Mouse (Mus musculus) spleen, adult 2 months (tissue): ENCODE measurements around the gene Lhx1. TPM values are rescaled to one million over a fixed set of nuclear protein-coding genes. Genes with fewer than 3 reads are reported as not detected.

Experiments used
- DNase-seq, 2 experiments: peaks; one replicate each; pipeline versions ENCODE4 v3.0.0 to v3.0.0-alpha.2; 2012 to 2021; ENCODE audit warnings: low spot score in 2 of 2, low read depth in 1 of 2
- H3K27ac ChIP-seq: fragments of 200-500 bp; 2 replicates; pipeline ENCODE4 v1.5.1; 2012; ENCODE audit warnings: low read length, inconsistent platforms; ENCODE audit not compliant: insufficient read depth
- H3K27me3 ChIP-seq: fragments of 200-500 bp; 2 replicates; pipeline ENCODE4 v1.6.1; 2012; ENCODE audit warnings: mild to moderate bottlenecking, moderate library complexity, low read length, inconsistent platforms; ENCODE audit not compliant: control insufficient read depth, insufficient read depth
- H3K36me3 ChIP-seq: fragments of 200-500 bp; 2 replicates; pipeline ENCODE4 v1.6.1; 2012; ENCODE audit warnings: mild to moderate bottlenecking, low read length, inconsistent platforms; ENCODE audit not compliant: control insufficient read depth, insufficient read depth
- H3K4me1 ChIP-seq: fragments of 200-500 bp; 2 replicates; pipeline ENCODE4 v1.6.1; 2011; ENCODE audit warnings: inconsistent platforms; ENCODE audit not compliant: control insufficient read depth, insufficient read depth, insufficient read length
- H3K4me3 ChIP-seq: fragments of 200-500 bp; 2 replicates; pipeline ENCODE4 v1.5.1; 2011; ENCODE audit warnings: mild to moderate bottlenecking, inconsistent platforms; ENCODE audit not compliant: insufficient read depth, insufficient read length; ENCODE audit errors: extremely low read depth
- CTCF ChIP-seq: fragments of 200-500 bp; IDR thresholded peaks from 2 replicates; pipeline ENCODE4 v1.5.1; 2011; ENCODE audit warnings: mild to moderate bottlenecking, inconsistent platforms; ENCODE audit not compliant: insufficient read depth, insufficient read length, insufficient replicate concordance; ENCODE audit errors: extremely low read depth
- POLR2A ChIP-seq: fragments of 200-500 bp; IDR thresholded peaks from 2 replicates; pipeline ENCODE4 v1.6.1; 2011; ENCODE audit warnings: low read depth, low read length, inconsistent platforms
- WGBS: fragments of 180-500 bp; shearing (Covaris S2); methylation state at CpG from one replicate; pipeline ENCODE4 v1.1.7; 2018; 5-methylcytosine and 5-hydroxymethylcytosine counted together
- polyA plus RNA-seq: library from polyadenylated mRNA; depleted of rRNA; stranded (reverse); fragments of >200 nt; gene quantifications from 2 replicates; pipeline ENCODE4 v1.2.3, GENCODE M21; 2012

Lhx1 gene
- polyA plus RNA-seq, 1 experiment, result not detected

- Histone ChIP-seq H3K27me3 (0 out of 2 replicates have a peak, but pooled peaks cover 1% of the 10 kb centered on the region), H3K27ac (no peak overlapping the region), H3K4me1 (no peaks in the 10 kb centered on the region), H3K36me3 (no peaks in the 10 kb centered on the region), H3K4me3 (no peak overlapping the region)
- TF ChIP-seq POLR2A (no peak), CTCF (no peak)
- DNase-seq, result no peak
- 61% methylated on average over 6 of the region's 6 CpGs for WGBS
Measured at GRCm38 (mm10) chr11:84549258-84549791, 24.0 kb upstream of the Lhx1 start.

- H3K4me3 ChIP-seq, result no peak overlapping the region
- 61% methylated on average over 2 of the region's 2 CpGs for WGBS
- no peak for DNase-seq
- no peak for TF ChIP-seq CTCF
- no peak for TF ChIP-seq POLR2A
- H3K36me3 ChIP-seq, result no peaks in the 10 kb centered on the region
- no peak overlapping the region for H3K27ac ChIP-seq
- H3K27me3 ChIP-seq, result 0 out of 2 replicates have a peak, but pooled peaks cover 1% of the 10 kb centered on the region
- H3K4me1 ChIP-seq, result no peaks in the 10 kb centered on the region
Measured at GRCm38 (mm10) chr11:84548293-84548692, 23.0 kb upstream of the Lhx1 start.

GRCm38 (mm10) chr11:84539981-84540380, 14.6 kb upstream of the Lhx1 start:
- Histone ChIP-seq H3K27me3 (no peaks in the 10 kb centered on the region; the same call in 1 of the 2 replicates), H3K27ac (no peak overlapping the region), H3K4me1 (no peaks in the 10 kb centered on the region), H3K36me3 (no peaks in the 10 kb centered on the region), H3K4me3 (no peak overlapping the region)
- no peak for TF ChIP-seq CTCF
- 21% methylated on average over 4 of the region's 4 CpGs for WGBS
- DNase-seq, result no peak

- DNase-seq, result no peak
- no peaks in the 10 kb centered on the region for H3K36me3 ChIP-seq
- H3K4me1 ChIP-seq, result peaks cover 7% of the 10 kb centered on the region
- TF ChIP-seq CTCF (no peak), POLR2A (no peak)
- no peak overlapping the region for H3K4me3 ChIP-seq
- peaks cover 38% of the 10 kb centered on the region for H3K27me3 ChIP-seq
- H3K27ac ChIP-seq, result no peak overlapping the region
- WGBS, result 14% methylated on average over 14 of the region's 14 CpGs
Measured at GRCm38 (mm10) chr11:84529797-84530703, 4.7 kb upstream of the Lhx1 start.

GRCm38 (mm10) chr11:84529143-84529755, 3.9 kb upstream of the Lhx1 start:
- H3K36me3 ChIP-seq, result no peaks in the 10 kb centered on the region
- H3K4me3 ChIP-seq, result no peak overlapping the region
- no peak overlapping the region for H3K27ac ChIP-seq
- 11% methylated on average over 24 of the region's 24 CpGs for WGBS
- TF ChIP-seq POLR2A (no peak), CTCF (no peak)
- peaks cover 10% of the 10 kb centered on the region for H3K4me1 ChIP-seq
- no peak for DNase-seq
- peaks cover 45% of the 10 kb centered on the region for H3K27me3 ChIP-seq

GRCm38 (mm10) chr11:84526976-84527860, 1.9 kb upstream of the Lhx1 start:
- Histone ChIP-seq H3K27me3 (peaks cover 55% of the 10 kb centered on the region), H3K27ac (no peak overlapping the region), H3K4me3 (no peak overlapping the region), H3K4me1 (peaks cover 12% of the 10 kb centered on the region), H3K36me3 (no peaks in the 10 kb centered on the region)
- 11% methylated on average over 29 of the region's 29 CpGs for WGBS
- no peak for TF ChIP-seq POLR2A
- no peak for TF ChIP-seq CTCF
- DNase-seq, result no peak
